Mouse (Mus musculus): ENCODE data around the gene Scaf8.
A peak's percentile ranks its signal among the peaks of the same experiment; 100 is the strongest.
"Not testable (repeated sequence)": the region's sequence is repeated elsewhere in the genome, so short reads cannot be mapped to it uniquely, and the experiment has no call there.

DNA sequence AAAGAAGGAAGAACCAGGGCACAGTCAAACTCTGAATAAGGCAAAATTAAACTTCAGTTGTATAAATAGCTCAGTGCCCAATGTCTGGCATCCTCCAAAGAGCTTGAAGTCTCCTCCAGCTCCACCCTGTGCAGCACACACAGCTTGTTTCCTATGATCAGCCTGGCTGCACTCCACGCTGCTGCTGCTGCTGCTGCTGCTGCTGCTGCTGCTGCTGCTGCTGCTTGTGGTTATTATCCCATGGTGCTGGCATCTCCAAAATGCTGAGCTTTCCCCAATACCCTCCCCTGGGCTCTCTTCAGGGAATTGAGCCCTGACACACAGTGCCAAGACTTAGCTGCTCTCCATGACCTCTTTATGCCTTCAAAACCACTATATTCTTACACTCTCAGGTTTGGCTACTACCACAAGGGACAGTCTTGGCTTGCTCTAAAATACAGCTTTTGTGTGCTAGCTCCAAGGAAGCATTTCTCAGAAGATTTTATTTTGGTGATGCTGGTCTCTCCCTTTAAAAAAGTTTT is 65.7 kb downstream of the Scaf8 start:
- TF ChIP-seq USF1 (IDR thresholded peaks at IDR 0.05; ENCODE audit: low read depth); POLR2A (IDR thresholded peaks at IDR 0.05; ENCODE audit: insufficient read length, low read depth); TCF12 (IDR thresholded peaks at IDR 0.05; ENCODE audit: insufficient read depth, poor library complexity, severe bottlenecking); POLR2AphosphoS2 (IDR thresholded peaks at IDR 0.05; ENCODE audit: insufficient read length, low read depth); MAX (IDR thresholded peaks at IDR 0.05; ENCODE audit: low read depth); E2F4 (IDR thresholded peaks at IDR 0.05; ENCODE audit: insufficient read depth); TCF3 (IDR thresholded peaks at IDR 0.05; ENCODE audit: insufficient read length, low read depth); REST (IDR thresholded peaks at IDR 0.05; ENCODE audit: insufficient read depth, insufficient read length); CEBPB (IDR thresholded peaks at IDR 0.05; ENCODE audit: insufficient read depth, poor library complexity, severe bottlenecking): not testable (repeated sequence)
- TF ChIP-seq MYOG (IDR thresholded peaks at IDR 0.05; ENCODE audit: control insufficient read depth in 1 of 3, insufficient read depth in 1 of 3, insufficient read length in 2 of 3, low read depth in 2 of 3) (peak in 2 of 3 experiments; percentile 13 to 71), MYOD1 (IDR thresholded peaks at IDR 0.05; ENCODE audit: control insufficient read depth in 1 of 3, insufficient read length in 2 of 3, low read depth in 2 of 3) (peak in 2 of 3 experiments; percentile 34 to 67)
